Mouse (Mus musculus) liver, adult 10 weeks (tissue): Measurements from ENCODE around the gene Rfx5. TPM values are rescaled to one million over a fixed set of nuclear protein-coding genes. Genes with fewer than 3 reads are reported as not detected.

Source experiments
- polyA plus RNA-seq: library from polyadenylated mRNA; stranded (reverse); fragments of 350-450 nt; fragmentation: Illumina TruSeq; extraction: RNeasy Lipid Tissue Mini Kit (QIAGEN cat#74804); gene quantifications from one replicate; pipeline ENCODE4 v1.2.3, GENCODE M21; 2014; ENCODE audit warnings: low read depth, low replicate concordance

The Rfx5 gene
- 9.8 TPM for polyA plus RNA-seq

DNA sequence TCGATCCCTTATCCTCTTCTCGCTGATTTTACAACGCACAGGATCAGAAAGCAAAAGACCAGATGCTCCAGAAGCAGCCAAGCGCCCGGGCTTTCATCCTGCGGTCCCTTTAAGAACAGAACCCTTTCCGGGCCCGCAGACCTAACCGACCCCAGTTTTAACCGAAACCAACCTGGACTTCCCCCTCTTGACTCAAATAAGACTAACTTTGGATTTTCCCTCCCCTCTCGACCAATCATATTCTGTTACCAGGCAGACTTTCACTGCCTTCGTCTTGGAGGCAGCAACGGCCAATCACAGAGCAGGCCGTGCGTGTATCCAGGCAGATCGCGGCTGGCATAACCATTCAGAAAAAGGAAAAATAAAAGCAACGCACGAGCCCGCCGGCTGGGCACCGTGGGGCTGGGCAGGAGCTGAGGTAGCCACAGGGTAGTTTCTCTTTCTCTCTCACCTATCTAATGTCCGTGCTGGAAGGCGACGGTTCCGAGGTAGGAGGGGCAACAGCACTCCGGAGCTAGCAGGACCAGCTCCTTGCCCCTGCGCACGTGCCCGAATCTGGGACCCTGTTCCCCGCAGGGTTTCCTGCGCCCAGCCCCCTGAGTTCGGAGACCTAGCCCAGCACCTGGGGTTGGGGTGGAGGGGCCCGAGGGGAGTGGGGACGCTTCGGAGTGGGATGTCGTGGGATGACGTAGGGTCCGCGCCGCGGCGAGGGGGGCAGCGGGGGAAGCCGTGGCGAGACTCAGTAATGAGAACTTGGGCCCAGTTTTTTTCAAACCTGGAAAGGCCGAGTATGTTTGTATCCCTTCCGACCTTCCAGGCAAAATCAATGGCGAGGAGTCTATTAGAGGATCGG, at the start of gene Rfx5:
Rfx5 (plus strand) TSS at position 312 of the 853 bp plus-strand sequence.

DNA sequence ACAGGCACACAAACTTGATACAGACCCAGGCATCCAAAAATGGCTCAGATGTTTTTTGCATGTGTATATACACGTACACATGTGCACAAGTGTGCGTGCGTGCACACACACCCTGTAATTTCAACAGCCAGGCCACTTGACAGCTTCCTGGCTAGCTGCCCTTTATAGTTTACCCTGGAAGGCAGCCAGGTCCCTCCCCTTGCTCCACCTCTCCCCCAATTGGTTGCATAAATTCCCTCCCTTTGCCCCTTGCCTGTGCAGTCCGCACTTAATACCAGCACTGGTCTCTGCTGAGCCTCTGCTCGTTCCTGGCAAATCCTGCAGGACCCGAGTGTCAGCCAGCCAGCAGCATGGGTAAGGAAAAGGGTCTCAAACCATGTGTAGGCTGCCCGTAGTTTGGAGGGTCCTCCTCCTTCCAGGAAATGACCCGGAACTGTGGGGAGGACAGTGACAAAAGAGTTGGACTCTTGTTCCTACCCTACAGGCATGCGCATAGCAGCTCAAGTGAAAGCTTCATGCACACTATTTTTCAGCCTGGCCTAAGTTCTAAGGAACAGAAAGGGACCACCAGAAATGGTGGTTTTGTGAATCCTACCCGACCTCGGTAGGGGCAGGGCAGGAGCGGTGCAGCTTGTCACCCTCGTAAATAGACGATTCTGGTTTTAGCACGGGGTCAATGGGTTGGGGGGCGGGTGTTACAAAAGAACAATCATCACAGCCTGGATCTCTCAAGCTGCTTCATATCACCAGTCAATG, 20.9 kb upstream of the Rfx5 start, which contains the start of gene Selenbp1:
Selenbp1 (plus strand) TSS at position 248 of the 756 bp plus-strand sequence.

DNA sequence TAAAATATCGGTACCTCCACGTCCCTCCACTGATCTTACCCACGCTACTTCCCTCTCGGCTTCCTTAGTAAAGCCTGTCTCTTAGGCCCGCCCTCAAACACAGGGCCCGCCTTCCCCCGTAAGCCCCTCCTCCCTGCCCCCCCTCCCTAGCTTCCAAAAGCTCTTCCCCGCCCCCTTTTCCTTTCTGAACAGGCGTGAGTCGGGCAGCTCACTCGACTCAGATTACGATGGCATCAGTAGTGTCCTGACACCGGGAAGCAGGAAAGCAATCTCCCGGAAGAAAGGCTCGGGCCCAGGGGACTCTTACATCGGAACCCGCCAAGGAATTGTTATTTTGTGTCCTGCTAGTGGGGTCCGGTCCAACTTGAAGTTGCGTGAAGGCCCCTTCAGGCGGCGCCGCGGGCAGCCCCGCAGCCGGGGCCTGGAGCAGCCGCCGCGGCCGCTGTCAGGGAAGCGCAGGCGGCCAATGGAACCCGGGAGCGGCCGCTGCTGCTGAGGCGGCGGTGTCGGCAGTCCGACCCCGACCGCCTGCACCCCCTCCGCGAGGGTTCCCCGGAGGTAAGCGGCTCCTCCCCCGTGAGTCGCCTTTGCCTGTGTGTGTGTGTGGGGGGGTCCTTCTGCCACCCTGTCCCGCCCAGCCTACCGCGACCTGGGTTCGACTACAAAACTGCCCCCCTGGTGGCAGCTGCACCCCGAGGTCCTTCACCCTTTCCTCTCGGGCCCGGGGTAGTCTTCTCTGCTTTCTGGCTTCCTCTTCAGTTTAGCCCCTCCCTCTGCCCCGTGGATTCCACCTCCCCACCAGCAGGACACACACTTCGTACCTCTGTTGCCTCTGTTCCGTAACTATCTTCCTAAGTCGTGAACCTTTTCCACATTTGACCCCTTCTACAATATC, 20.9 kb downstream of the Rfx5 start, which contains the start of gene Pi4kb:
Pi4kb (plus strand) TSS at position 204 of the 895 bp plus-strand sequence.

Other genes starting within 250 kb of the Rfx5 start
- gene Cgn, start 167.6 kb upstream of the Rfx5 start, polyA plus RNA-seq = 7.0 TPM
- gene Pogz, start 116.5 kb upstream of the Rfx5 start, polyA plus RNA-seq = 5.7 TPM
- gene Psmb4, start 67.1 kb upstream of the Rfx5 start, polyA plus RNA-seq = 71.9 TPM
- gene Selenbp1, start 21.0 kb upstream of the Rfx5 start, polyA plus RNA-seq = 41.9 TPM
- gene Pi4kb, start 20.7 kb downstream of the Rfx5 start, polyA plus RNA-seq = 11.2 TPM
- gene Zfp687, start 61.4 kb downstream of the Rfx5 start, polyA plus RNA-seq = 1.3 TPM
- gene Psmd4, start 88.5 kb downstream of the Rfx5 start, polyA plus RNA-seq = 14.5 TPM
- gene Pip5k1a, start 152.9 kb downstream of the Rfx5 start, polyA plus RNA-seq = 5.5 TPM
- 4.8 TPM for gene Vps72, start 156.9 kb downstream of the Rfx5 start, polyA plus RNA-seq
- not detected for gene Tmod4, start 170.4 kb downstream of the Rfx5 start, polyA plus RNA-seq
- gene Scnm1, start 179.9 kb downstream of the Rfx5 start, polyA plus RNA-seq = 11.2 TPM
- 2.8 TPM for gene Lysmd1, start 180.0 kb downstream of the Rfx5 start, polyA plus RNA-seq
- not detected for gene Tnfaip8l2, start 188.3 kb downstream of the Rfx5 start, polyA plus RNA-seq
- gene Sema6c, start 206.4 kb downstream of the Rfx5 start, polyA plus RNA-seq = 0.32 TPM